In genomic region chr2:131422907-131423445, GRCm38 (mm10) we compare ENCODE assay signal across 8 mouse cellular contexts.
DNase-seq lines count a peak whose midpoint lies in the region; ATAC-seq and TF ChIP-seq lines count a peak whose summit lies in the region.

No protein-coding gene starts in this region.

- no peak for TF ChIP-seq POLR2A in embryonic fibroblast, embryonic 13.5 days (IDR thresholded peaks at IDR 0.05; ENCODE audit: low read depth, low read length)

- TF ChIP-seq CTCF in embryonic fibroblast, embryonic 13.5 days (IDR thresholded peaks at IDR 0.05; ENCODE audit: borderline replicate concordance, insufficient read depth, low read length) = no peak
- peak; percentile 81 for TF ChIP-seq CTCF in kidney, postnatal 0 days (IDR thresholded peaks at IDR 0.05; ENCODE audit: low read depth)

- peak overlapping the region; percentile 53 for H3K27ac ChIP-seq in embryonic fibroblast, embryonic 13.5 days (ENCODE audit: insufficient read depth, low read length)
- H3K27ac ChIP-seq in heart, embryonic 14.5 days (replicated peaks in 1 of 2; ENCODE audit: control insufficient read depth in 1 of 2, insufficient read depth in 1 of 2, low read depth in 2 of 2, low read length in 2 of 2) = peak overlapping the region; percentile 30; a peak in 2 of 4 replicates
- no peak overlapping the region for H3K27ac ChIP-seq in kidney, postnatal 0 days
- no peak overlapping the region for H3K27ac ChIP-seq in liver, embryonic 12.5 days

- no peaks in the 10 kb centered on the region for H3K36me3 ChIP-seq in heart, embryonic 14.5 days (ENCODE audit: control insufficient read depth, insufficient read depth, low read length)
- no peaks in the 10 kb centered on the region for H3K36me3 ChIP-seq in kidney, postnatal 0 days (ENCODE audit: insufficient read depth, low read length)
- no peaks in the 10 kb centered on the region for H3K36me3 ChIP-seq in liver, embryonic 12.5 days
- no peaks in the 10 kb centered on the region for H3K36me3 ChIP-seq in splenic B cell, adult 2 months (ENCODE audit: control insufficient read depth, insufficient read depth, low read length, poor library complexity, severe bottlenecking)

- 2% methylated on average over 13 of the region's 13 CpGs for WGBS in heart, embryonic 14.5 days
- under 1% methylated on average over 13 of the region's 13 CpGs for WGBS in kidney, postnatal 0 days
- under 1% methylated on average over 13 of the region's 13 CpGs for WGBS in liver, embryonic 12.5 days (ENCODE audit: insufficient replicate concordance)

- peak overlapping the region; percentile 68 for H3K9ac ChIP-seq in heart, embryonic 14.5 days (ENCODE audit: low read length)
- peak overlapping the region; percentile 3; the same call in 1 of the 2 replicates for H3K9ac ChIP-seq in kidney, postnatal 0 days (ENCODE audit: low read depth, low read length)
- peak overlapping the region; percentile 56 for H3K9ac ChIP-seq in liver, embryonic 12.5 days

- DNase-seq in CD4-positive helper T cell, adult 2 months (ENCODE audit: low read depth, low spot score) = peak; percentile 77
- DNase-seq in brain, adult 2 months (ENCODE audit: low read depth, low spot score) = peak; percentile 81
- peak; percentile 94 for DNase-seq in kidney, postnatal 0 days (ENCODE audit: low spot score)
- DNase-seq in naive thymus-derived CD4-positive, alpha-beta T cell, adult 2 months (ENCODE audit: low read depth) = peak; percentile 85
- peak; percentile 78 for DNase-seq in splenic B cell, adult 2 months (ENCODE audit: low read depth, low spot score)

- no peaks in the 10 kb centered on the region for H3K27me3 ChIP-seq in heart, embryonic 14.5 days (ENCODE audit: control insufficient read depth, insufficient read depth, low read length)
- no peaks in the 10 kb centered on the region for H3K27me3 ChIP-seq in kidney, postnatal 0 days (ENCODE audit: insufficient read depth, low read length)
- H3K27me3 ChIP-seq in liver, embryonic 12.5 days (replicated peaks) = peaks cover 20% of the 10 kb centered on the region; the same call in 1 of the 2 replicates
- H3K27me3 ChIP-seq in splenic B cell, adult 2 months (ENCODE audit: control insufficient read depth, insufficient read depth, low read length, poor library complexity, severe bottlenecking) = no peaks in the 10 kb centered on the region

- no peaks in the 10 kb centered on the region for H3K9me3 ChIP-seq in heart, embryonic 14.5 days (ENCODE audit: control insufficient read depth, low read length)
- H3K9me3 ChIP-seq in kidney, postnatal 0 days (replicated peaks; ENCODE audit: low read length) = no peaks in the 10 kb centered on the region
- H3K9me3 ChIP-seq in liver, embryonic 12.5 days (replicated peaks) = no peaks in the 10 kb centered on the region

- peak; percentile 64; the same call in 1 of the 2 replicates for ATAC-seq in heart, embryonic 14.5 days (ENCODE audit: insufficient number of reproducible peaks, insufficient read depth, low FRiP score, low read depth)
- ATAC-seq in kidney, postnatal 0 days (replicated peaks; ENCODE audit: low FRiP score, low read depth) = peak; percentile 50; the same call in 1 of the 2 replicates
- peak; percentile 76 for ATAC-seq in liver, embryonic 12.5 days

- H3K4me2 ChIP-seq in heart, embryonic 14.5 days (ENCODE audit: low read length) = peak overlapping the region; percentile 93
- H3K4me2 ChIP-seq in kidney, postnatal 0 days (ENCODE audit: low read length) = peak overlapping the region; percentile 67
- H3K4me2 ChIP-seq in liver, embryonic 12.5 days = peak overlapping the region; percentile 85

- no peaks in the 10 kb centered on the region; the same call in none of the 2 replicates for H3K4me1 ChIP-seq in embryonic fibroblast, embryonic 13.5 days (ENCODE audit: control insufficient read depth, insufficient read depth, low read length)
- peaks cover 0 to 2% of the 10 kb centered on the region in 2 experiments; a peak in 1 of 4 replicates for H3K4me1 ChIP-seq in heart, embryonic 14.5 days (ENCODE audit: control insufficient read depth in 2 of 2, insufficient read depth in 2 of 2, low read length in 2 of 2)
- no peaks in the 10 kb centered on the region for H3K4me1 ChIP-seq in kidney, postnatal 0 days (replicated peaks; ENCODE audit: insufficient read depth, low read length)
- peaks cover 13% of the 10 kb centered on the region for H3K4me1 ChIP-seq in liver, embryonic 12.5 days

- H3K4me3 ChIP-seq in embryonic fibroblast, embryonic 13.5 days (ENCODE audit: insufficient read depth, low read length) = peak overlapping the region; percentile 23
- H3K4me3 ChIP-seq in heart, embryonic 14.5 days (ENCODE audit: control insufficient read depth in 1 of 2, insufficient read depth in 1 of 2, low read depth in 1 of 2, low read length in 2 of 2) = peak overlapping the region; percentile 56 to 61
- H3K4me3 ChIP-seq in kidney, postnatal 0 days (replicated peaks; ENCODE audit: low read depth, low read length) = peak overlapping the region; percentile 41
- H3K4me3 ChIP-seq in liver, embryonic 12.5 days = peak overlapping the region; percentile 56

Comparison
In these comparisons a context has a peak if more than half of its experiments do, and no peak if none do; other contexts are left out.
1. H3K27ac ChIP-seq: peak in embryonic fibroblast, embryonic 13.5 days (single experiment) and heart, embryonic 14.5 days (2 of 2); none in kidney, postnatal 0 days (single experiment) and liver, embryonic 12.5 days (single experiment).
2. H3K9ac ChIP-seq: peak in every context shown above with its lines; median percentile 68 in heart, embryonic 14.5 days; 56 in liver, embryonic 12.5 days; 3 in kidney, postnatal 0 days.
3. Peak in every context shown above with its lines, with median percentiles within 50 percentile points of each other: DNase-seq, H3K4me3 ChIP-seq, ATAC-seq and H3K4me2 ChIP-seq.